Mouse (Mus musculus) T-helper 1 cell (primary cell): ENCODE measurements at regions not wholly inside any gene's neighbourhood (a gene's known extent, or its start where the extent isn't known, plus 50 kb on each side); places are given as distances from the start of the nearest gene placed in this dataset.

Experiments
- in situ Hi-C: fragments of 300-600 bp; cut with MboI, MseI; formaldehyde crosslinking; loops from one replicate; pipeline ENCODE4 v1.15.1; 2025; ENCODE audit warnings: high pct_unique_total_duplicates

- in situ Hi-C loops, result no loop called here
Observed at GRCm38 (mm10) chr14:21932771-21933170, 56.6 kb downstream of the Zfp503 start.

GRCm38 (mm10) chr14:21931944-21932343 is 57.5 kb downstream of the Zfp503 start:
- in situ Hi-C loops, result no loop called here

GRCm38 (mm10) chr14:21929048-21929447 is 60.4 kb downstream of the Zfp503 start:
- in situ Hi-C loops, result loop anchor here (10.0 kb wide), 1 partner anchor 384 kb away; no protein-coding TSS in a partner anchor

GRCm38 (mm10) chr14:21916671-21917070 is 67.9 kb upstream of the Comtd1 start:
- in situ Hi-C loops, result no loop called here

GRCm38 (mm10) chr14:21904498-21905395 is 56.0 kb upstream of the Comtd1 start:
- in situ Hi-C loops, result no loop called here

- in situ Hi-C loops, result no loop called here
Observed at GRCm38 (mm10) chr14:21903562-21904497, 55.1 kb upstream of the Comtd1 start.

GRCm38 (mm10) chr14:21902856-21903255 is 54.1 kb upstream of the Comtd1 start:
- in situ Hi-C loops, result no loop called here

- in situ Hi-C loops, result no loop called here
Observed at GRCm38 (mm10) chr14:21902456-21902855, 53.7 kb upstream of the Comtd1 start.

- in situ Hi-C loops, result no loop called here
Observed at GRCm38 (mm10) chr14:21900951-21901350, 52.2 kb upstream of the Comtd1 start.

GRCm38 (mm10) chr14:21900516-21900915 is 51.7 kb upstream of the Comtd1 start:
- in situ Hi-C loops, result no loop called here
